8 mouse cellular contexts compared by ENCODE assay signal in the genomic region with DNA sequence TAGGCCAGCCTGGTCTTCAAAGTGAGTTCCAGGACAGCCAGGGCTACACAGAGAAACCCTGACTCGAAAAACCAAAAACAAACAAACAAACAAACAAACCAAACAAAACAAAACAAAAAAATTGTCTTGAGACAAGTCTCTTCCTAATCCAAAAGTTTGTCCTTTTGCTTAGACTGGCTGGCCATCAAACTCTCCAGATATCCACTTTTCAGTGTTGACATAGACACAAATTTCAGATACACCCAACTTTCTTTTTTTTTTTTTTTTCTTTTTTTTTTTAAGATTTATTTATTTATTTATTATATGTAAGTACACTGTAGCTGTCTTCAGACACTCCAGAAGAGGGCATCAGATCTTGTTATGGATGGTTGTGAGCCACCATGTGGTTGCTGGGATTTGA. TPM values are rescaled to one million over a fixed set of nuclear protein-coding genes. Genes with fewer than 3 reads are reported as not detected.
"Had no signal": no experiment of that assay in that cellular context is flagged by ENCODE, and none has a peak within 500 bp of the region (broad histone marks: within the 10 kb centered on the region; RNA-seq: fewer than 3 reads in every experiment).

No protein-coding gene starts in this region.

RNA-seq across cellular contexts. Expression of gene Gpr179, which starts 39.0 kb away (rescaled TPM):
- total RNA-seq: liver, adult 2 months; megakaryocyte-erythroid progenitor cell, adult 5-6 weeks had no signal
- polyA plus RNA-seq: liver, adult 2 months; liver, embryonic 12.5 days; liver, embryonic 13.5 days; liver, embryonic 15.5 days; liver, embryonic 16.5 days; liver, postnatal 0 days; midbrain, embryonic 11.5 days had no signal
